Mouse (Mus musculus) ovary, postnatal 14 days (tissue): ENCODE data around the gene Olfr136.

Source experiments
- DNase-seq: peaks from one replicate; pipeline ENCODE4 v3.0.0; 2022; ENCODE audit warnings: low spot score

The Olfr136 gene

DNA sequence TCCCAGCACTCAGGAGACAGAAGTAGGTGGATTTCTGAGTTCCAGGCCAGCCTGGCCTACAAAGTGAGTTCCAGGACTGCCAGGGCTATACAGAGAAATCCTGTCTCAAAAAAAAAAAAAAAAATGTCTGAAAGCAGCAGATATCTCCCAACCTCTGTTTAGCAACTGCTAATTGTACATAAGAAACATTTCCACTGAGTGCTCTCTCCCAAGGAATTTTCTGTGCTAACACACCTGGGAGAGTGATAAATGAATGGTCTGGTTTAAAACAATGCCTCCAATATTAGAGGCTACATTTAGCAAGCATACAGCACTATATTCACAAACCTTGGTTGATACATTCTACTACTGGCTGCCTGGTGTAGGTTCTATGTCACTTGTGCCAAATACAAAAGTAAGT lies at the start of gene Olfr136:
Olfr136 (plus strand) TSS at position 301 of the 400 bp plus-strand sequence.
- DNase-seq, result no peak

DNA sequence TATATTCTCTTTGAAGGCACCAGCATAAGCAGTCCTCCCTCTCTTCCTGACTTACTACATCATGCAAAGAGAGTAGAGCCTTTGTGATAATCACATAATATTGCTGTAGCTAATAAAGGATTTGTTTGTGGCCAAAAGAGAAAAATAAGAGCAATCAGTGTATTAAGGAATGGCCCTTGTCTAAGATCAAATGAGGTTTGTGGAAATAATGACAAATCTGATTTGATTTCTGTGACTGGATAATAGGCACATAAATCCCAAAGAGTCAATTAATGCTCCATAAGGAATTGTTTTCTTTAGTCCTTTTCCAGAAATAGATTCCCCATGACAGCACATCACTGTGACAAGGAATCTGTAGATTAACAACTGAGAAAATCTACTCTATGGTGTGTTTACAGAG lies 22.2 kb upstream of the Olfr136 start, which contains the start of gene Olfr137:
Olfr137 (minus strand) TSS at position 101 of the 400 bp plus-strand sequence.
- DNase-seq, result no peak
